Mouse (Mus musculus): ENCODE results near the gene Rest.

Gene Rest

GRCm38 (mm10) chr5:77266066-77266885, 985 bp downstream of the Rest start:
- DNase-seq (ENCODE audit: low spot score): peak; percentile 53

GRCm38 (mm10) chr5:77266886-77267401, 1.7 kb downstream of the Rest start:
- DNase-seq (ENCODE audit: low spot score): no peak

DNA sequence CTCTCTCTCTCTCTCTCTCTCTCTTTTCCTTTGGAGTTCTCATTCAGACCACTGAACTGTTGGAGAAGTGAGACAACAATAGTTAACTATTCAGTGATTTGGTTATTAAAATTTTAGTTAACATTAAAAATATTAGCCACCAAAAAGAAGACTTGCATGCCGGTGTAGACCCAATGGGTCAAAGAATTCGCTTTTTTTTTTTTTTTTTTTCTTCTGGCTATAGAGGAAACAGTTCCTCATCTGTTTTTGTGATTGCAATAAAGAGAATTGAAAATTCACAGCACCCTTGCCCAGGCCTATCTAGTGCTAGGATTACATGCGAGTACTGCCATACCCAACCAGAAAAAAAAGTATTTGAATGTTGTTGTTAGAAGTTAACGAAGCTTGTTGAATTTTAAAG, 2.1 kb downstream of the Rest start:
- no peak for DNase-seq (ENCODE audit: low spot score)

DNA sequence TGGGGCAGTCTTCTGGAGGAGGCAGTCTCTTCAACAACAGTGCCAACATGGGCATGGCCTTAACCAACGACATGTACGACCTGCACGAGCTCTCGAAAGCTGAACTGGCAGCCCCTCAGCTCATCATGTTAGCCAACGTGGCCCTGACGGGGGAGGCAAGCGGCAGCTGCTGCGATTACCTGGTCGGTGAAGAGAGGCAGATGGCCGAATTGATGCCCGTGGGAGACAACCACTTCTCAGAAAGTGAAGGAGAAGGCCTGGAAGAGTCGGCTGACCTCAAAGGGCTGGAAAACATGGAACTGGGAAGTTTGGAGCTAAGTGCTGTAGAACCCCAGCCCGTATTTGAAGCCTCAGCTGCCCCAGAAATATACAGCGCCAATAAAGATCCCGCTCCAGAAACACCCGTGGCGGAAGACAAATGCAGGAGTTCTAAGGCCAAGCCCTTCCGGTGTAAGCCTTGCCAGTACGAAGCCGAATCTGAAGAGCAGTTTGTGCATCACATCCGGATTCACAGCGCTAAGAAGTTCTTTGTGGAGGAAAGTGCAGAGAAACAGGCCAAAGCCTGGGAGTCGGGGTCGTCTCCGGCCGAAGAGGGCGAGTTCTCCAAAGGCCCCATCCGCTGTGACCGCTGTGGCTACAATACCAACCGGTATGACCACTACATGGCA, 2.8 kb downstream of the Rest start:
- no peak for DNase-seq (ENCODE audit: low spot score)

GRCm38 (mm10) chr5:77269399-77269798, 4.1 kb downstream of the Rest start:
- no peak for DNase-seq (ENCODE audit: low spot score)

DNA sequence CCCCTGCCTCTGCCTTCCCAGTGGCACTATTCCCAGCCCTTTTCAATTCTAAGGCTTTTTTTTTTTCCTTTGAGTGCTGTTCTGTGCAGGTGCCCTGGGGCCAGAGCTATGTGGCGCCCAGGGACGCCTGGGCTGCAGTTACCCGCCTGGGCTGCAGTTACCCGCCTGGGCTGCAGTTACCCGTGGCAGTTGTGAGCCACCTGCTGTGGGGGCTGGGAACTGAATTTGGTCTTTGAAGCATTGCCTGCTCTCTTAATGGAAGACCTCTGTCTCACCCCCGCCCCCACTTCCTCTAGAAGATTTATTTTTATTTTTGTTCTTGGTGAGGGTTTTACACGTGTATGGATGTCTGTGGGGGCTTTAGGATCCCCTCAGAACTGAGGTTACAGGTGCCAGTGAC, 7.9 kb downstream of the Rest start:
- no peak for DNase-seq (ENCODE audit: low spot score)

DNA sequence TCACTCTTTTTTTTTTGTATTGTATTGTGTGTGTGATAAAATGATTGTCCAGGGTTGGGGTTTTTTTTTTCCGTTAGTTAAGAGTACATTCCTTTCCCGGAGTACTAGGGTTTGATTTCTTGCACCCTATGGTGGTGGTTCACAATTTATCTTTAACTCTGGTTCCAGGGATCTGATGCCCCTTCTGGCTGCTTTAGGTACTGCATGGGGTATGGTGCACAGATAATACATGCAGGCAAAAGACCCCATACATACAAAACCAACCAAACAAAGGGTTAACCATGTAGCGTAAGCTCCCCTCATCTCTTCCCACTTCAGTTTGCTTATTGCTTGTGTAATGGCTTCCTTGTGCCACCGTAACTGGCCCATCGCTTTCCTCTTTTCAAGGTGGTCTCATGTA, 10.7 kb downstream of the Rest start:
- no peak for DNase-seq (ENCODE audit: low spot score)

DNA sequence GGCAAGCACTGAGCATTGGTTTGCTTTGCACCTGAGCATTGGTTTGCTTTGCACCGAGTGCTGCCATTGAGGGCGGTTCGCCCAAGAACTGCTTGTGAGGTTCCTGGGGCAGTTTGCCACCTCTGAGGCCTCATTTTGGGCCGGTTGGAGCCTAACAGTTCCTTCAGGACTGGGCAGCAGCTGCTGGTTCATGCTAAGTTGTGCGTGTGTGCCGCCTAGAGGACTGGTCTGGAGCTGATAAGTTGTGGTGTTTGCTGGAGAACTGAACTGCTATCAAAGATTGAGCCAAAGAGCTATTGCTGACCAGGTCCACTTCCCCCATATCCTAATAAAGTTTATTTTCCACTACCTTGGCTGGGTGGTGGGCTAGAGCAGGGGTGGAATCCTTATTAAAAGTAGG, 11.9 kb downstream of the Rest start:
- DNase-seq (ENCODE audit: low spot score): no peak

DNA sequence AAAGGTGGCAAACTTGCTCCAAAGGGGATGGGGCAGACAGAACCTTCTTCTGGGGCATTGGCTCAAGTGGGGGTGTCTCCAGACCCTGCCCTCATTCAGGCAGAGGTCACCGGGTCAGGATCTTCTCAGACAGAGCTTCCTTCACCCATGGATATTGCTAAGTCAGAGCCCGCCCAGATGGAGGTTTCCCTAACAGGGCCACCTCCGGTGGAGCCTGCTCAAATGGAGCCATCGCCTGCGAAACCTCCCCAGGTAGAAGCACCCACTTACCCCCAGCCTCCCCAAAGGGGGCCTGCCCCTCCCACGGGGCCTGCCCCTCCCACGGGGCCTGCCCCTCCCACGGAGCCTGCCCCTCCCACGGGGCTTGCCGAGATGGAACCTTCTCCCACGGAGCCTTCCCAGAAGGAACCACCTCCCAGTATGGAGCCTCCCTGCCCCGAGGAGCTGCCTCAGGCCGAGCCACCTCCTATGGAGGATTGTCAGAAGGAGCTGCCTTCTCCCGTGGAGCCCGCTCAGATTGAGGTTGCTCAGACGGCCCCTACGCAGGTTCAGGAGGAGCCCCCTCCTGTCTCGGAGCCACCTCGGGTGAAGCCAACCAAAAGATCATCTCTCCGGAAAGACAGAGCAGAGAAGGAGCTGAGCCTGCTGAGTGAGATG, 16.4 kb downstream of the Rest start:
- DNase-seq (ENCODE audit: low spot score): no peak

DNA sequence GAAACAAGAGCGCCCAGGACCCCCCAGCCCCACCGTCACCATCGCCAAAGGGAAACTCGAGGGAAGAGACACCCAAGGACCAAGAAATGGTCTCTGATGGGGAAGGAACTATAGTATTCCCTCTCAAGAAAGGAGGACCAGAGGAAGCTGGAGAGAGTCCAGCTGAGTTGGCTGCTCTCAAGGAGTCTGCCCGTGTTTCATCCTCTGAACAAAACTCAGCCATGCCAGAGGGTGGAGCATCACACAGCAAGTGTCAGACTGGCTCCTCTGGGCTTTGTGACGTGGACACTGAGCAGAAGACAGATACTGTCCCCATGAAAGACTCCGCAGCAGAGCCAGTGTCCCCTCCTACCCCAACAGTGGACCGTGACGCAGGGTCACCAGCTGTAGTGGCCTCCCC, 17.0 kb downstream of the Rest start:
- no peak for DNase-seq (ENCODE audit: low spot score)

GRCm38 (mm10) chr5:77285685-77286084, 20.4 kb downstream of the Rest start:
- no peak for DNase-seq (ENCODE audit: low spot score)

GRCm38 (mm10) chr5:77286904-77287303, 21.6 kb downstream of the Rest start:
- DNase-seq (ENCODE audit: low spot score): no peak

DNA sequence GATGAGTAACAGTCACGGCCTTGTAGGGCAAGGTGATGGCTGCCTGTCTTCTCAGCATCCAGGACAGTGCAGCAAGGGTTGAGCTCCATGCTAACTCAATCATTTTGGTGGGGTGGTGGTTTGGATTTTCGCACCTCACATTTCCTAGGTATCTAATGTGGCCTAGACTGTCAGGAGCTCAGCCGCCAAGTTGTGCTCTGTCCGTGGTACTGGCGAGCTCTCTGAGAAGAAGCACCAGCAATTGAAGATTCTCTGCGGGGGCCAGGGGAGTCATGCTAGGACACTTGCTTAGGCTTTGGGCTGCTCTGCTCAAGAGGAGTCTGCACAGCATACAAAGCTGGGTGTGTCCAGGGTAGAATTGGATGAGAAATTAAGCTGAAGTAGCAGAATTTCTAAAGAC, 22.6 kb downstream of the Rest start:
- no peak for DNase-seq (ENCODE audit: low spot score)

GRCm38 (mm10) chr5:77289686-77290085, 24.4 kb downstream of the Rest start:
- DNase-seq (ENCODE audit: low spot score): no peak

GRCm38 (mm10) chr5:77290606-77291005, 25.3 kb downstream of the Rest start:
- DNase-seq (ENCODE audit: low spot score): no peak

- DNase-seq (ENCODE audit: low spot score): no peak
Observed at GRCm38 (mm10) chr5:77292803-77293522, 27.7 kb downstream of the Rest start.

- no peak for DNase-seq (ENCODE audit: low spot score)
Observed at GRCm38 (mm10) chr5:77299486-77299885, 34.2 kb downstream of the Rest start.

DNA sequence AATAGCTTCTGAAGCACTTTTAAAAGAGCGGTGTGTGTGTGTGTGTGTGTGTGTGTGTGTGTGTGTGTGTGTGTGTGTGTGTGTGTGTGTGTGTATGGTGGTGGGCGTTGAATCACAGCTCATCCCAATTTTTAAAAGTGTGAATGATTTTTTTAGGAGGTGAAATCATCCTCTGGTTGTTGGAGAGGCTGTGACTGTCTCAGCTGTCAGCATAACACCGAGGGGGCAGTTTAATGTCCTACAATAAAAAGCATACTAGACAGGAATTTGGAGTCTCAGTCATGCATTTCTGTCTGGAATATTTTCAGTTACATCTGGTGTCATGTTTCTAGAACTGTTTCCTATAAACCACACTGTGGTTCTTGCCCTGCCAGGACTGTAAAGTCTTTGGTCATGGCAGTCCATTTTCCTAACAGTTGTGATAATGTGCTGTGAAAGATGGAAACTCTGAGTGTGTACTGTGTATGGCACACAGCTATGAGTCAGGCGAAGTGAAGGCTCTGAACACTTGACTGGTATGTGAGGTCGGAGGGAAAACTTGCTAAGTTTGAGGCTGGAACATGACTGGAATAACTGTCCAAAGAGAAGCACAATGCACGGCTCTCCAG, 36.1 kb downstream of the Rest start:
- DNase-seq (ENCODE audit: low spot score): no peak

DNA sequence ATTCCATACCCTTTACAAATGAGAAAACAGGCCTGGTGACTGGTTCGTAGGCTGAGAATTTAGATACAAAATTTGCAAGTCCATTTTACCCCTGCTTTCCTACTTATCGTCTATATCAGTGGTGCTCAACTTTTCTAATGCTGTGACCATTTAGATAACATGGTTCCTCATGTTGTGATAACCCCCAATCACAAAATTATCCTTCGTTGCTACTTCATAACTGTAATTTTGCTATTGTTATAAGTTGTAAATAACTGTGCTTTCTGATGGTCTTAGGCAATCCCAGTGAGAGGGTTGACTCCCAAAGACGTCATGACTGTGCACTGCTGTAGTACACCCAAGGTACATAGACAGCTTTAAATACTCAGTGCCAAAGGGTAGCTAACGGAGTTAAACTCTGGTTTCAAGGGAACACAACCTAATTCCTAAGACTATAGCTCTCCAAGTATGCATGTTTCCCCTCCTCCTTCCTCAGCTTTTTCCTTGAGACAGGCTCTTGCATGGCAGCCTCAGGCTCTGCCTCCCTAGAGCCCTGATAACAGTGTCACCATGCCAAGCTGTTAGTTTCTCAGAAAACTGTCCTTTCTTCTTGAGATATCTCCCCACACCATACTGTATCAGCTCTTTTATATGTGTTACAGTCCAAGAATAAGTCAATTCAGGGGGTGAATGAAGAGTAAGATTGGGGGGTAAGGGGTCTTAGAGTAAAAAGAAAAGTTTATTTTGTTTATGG, 42.7 kb downstream of the Rest start:
- DNase-seq (ENCODE audit: low spot score): no peak

DNA sequence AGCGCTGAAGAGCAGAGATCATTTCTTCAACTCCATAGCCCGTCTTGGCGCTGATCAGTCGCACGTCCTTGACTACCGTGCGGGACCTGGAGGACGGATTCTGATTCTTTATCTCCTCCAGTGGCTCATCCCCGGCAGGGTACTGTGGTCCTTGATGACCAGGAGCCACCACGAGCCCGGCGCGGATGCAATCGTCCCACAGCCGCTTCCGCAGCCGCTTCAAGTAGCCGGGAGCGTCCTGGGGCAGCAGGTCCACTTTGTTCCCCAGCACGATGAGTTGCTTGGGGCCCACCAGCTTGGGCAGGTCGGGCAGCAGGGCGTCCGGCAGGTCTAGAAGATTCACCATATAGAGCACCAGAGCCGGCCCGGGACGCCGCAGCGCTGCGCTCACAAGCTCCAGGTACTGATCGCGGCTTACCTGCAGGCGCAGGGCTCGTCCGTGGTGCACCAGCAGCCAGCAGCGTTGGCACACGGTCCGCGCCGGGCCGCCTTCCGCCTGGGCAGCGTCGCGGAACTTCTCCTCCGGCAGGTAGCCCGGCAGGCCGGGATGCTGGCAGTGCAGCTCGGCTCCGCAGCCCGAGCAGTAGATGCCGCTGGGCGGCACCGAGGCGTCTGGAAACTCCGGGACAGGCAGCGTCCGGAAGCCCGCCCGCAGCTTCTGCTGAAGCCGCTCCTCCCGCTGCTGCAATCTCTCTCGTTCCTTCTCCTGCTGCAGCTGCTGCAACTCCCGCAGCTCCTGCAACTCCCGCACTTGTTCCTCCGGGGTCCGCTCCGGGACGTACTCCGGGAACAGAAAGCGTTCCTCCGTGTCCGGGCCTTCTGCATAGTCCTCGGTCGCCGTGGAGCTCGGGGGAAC, 44.0 kb downstream of the Rest start:
- DNase-seq (ENCODE audit: low spot score): peak; percentile 35
